Mouse (Mus musculus): ENCODE results near the gene Ppp1r14a. TPM values are rescaled to one million over a fixed set of nuclear protein-coding genes. Genes with fewer than 3 reads are reported as not detected.
A peak's percentile ranks its signal among the peaks of the same experiment; 100 is the strongest.

Ppp1r14a gene
- polyA plus RNA-seq, 1 experiment from 2014 or later, result 18.0 TPM

DNA sequence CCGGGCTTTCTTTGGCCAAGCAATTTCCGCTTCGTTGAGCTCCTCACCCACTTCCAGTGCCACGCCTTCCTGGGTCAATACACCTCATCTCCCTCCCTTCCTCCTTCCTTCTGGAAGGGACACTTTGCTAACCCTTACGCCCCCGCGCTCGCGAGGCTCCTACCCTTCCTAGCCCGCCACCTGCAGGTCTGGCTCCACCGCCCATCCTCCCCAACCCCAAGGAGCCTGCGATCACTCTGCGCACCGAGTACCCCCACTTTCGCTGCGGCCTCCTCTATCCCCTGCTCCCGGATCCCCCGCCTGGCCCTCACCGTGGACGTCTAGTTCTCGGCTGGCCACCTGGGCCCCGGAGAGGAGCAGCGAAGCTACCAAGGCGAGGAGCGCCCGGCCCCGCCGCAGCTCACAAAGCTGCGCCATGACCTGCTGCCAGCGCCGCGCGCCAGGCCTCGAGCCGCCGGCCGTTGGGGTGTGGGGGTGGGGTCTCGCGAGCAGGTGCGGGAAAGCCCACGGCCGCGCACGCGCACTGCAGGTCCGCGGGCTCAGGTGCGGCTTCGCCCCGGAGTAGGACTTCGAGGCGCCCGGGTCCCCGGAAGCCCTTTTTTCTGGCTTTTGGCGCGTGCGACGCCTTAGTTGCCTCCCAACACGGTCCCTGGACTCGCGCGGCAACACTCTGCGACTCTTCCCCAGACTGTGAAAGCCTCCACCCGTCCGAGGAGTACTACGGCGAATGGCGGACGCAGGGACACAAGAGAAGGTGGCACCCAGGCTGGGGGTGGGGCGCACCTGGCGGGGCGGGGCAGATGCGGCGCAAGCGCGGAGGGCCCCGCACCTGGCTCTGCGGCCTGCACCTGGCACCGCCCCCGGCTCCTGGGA, 7.7 kb upstream of the Ppp1r14a start, which contains the start of gene Spint2:
Spint2 (minus strand) TSS at position 712 of the 873 bp plus-strand sequence.
- WGBS, result under 1% methylated on average over 79 of the region's 80 CpGs
- Histone ChIP-seq H3K36me3 (replicated peaks; ENCODE audit: control insufficient read depth, insufficient read depth, low read depth, low read length) (no peaks in the 10 kb centered on the region), H3K9ac (replicated peaks; ENCODE audit: low read length) (peak within 1 kb of the TSS; percentile 70), H3K4me3 (ENCODE audit: low read depth, low read length) (peak within 1 kb of the TSS; percentile 55), H3K4me2 (ENCODE audit: low read depth, low read length) (peak within 1 kb of the TSS; percentile 98), H3K27ac (replicated peaks; ENCODE audit: low read depth, low read length) (no peak within 1 kb of the TSS), H3K4me1 (ENCODE audit: control insufficient read depth, insufficient read depth, low read length) (no peaks in the 10 kb centered on the region; the same call in 1 of the 2 replicates), H3K9me3 (replicated peaks; ENCODE audit: control insufficient read depth, low read length) (no peaks in the 10 kb centered on the region), H3K27me3 (ENCODE audit: control insufficient read depth, insufficient read depth, low read length) (peaks cover 18% of the 10 kb centered on the region)
- DNase-seq (ENCODE audit: low spot score) (peak; percentile 63), ATAC-seq (replicated peaks; ENCODE audit: insufficient number of reproducible peaks, low FRiP score, low TSS enrichment, low read depth) (peak; percentile 66)

DNA sequence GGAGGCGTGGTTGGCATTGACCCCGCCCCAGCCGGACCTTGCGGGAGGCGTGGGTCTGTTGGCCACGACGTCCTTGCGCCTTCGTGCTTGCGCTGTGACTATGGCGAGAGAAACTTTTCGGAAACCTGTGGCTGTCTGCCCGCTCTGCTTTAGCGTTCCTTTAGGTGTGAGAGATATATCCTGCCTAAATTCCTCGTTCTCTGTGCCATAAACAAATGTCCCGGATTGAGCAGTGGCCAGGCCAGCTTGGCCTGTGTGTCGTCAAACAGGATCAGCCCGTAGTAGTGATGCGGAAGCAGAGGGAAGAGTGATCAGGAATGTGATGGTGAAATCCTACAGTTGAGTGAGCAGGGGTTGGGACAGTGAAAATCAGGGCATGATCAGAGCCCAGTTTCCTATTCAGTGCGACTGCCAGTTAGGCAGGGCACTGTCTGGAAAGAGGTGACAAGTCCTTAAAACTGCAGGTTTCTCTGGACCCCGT, 7.0 kb upstream of the Ppp1r14a start:
- H3K4me2 ChIP-seq (ENCODE audit: low read depth, low read length), result peak overlapping the region; percentile 98
- no peak overlapping the region for H3K27ac ChIP-seq (replicated peaks; ENCODE audit: low read depth, low read length)
- 10% methylated on average over 21 of the region's 21 CpGs for WGBS
- peak overlapping the region; percentile 55 for H3K4me3 ChIP-seq (ENCODE audit: low read depth, low read length)
- H3K4me1 ChIP-seq (ENCODE audit: control insufficient read depth, insufficient read depth, low read length), result no peaks in the 10 kb centered on the region; the same call in 1 of the 2 replicates
- peak overlapping the region; percentile 70 for H3K9ac ChIP-seq (replicated peaks; ENCODE audit: low read length)
- ATAC-seq (replicated peaks; ENCODE audit: insufficient number of reproducible peaks, low FRiP score, low TSS enrichment, low read depth), result peak; percentile 42; the same call in 1 of the 2 replicates
- H3K27me3 ChIP-seq (ENCODE audit: control insufficient read depth, insufficient read depth, low read length), result peaks cover 18% of the 10 kb centered on the region
- no peaks in the 10 kb centered on the region for H3K36me3 ChIP-seq (replicated peaks; ENCODE audit: control insufficient read depth, insufficient read depth, low read depth, low read length)
- no peak for DNase-seq (ENCODE audit: low spot score)
- no peaks in the 10 kb centered on the region for H3K9me3 ChIP-seq (replicated peaks; ENCODE audit: control insufficient read depth, low read length)

DNA sequence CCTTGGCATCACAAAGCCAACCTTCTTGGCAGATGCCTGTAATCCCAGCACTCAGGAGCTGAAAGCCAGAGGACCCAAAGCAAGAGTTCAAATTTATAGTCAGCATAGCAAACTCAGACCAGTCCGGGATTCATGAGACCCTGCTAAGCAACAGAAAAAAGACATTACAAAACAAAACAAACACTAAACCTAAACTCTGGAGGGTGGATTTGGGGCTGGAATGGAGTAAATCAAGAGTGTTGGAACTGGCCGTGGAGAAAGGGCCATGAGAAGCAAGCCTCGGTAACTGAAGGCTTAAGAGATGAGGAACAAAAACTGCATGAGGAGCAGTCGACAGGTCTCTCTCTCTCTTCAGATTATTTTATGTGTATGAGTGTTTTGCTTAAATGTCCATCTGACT, 5.2 kb upstream of the Ppp1r14a start:
- Histone ChIP-seq H3K4me1 (ENCODE audit: control insufficient read depth, insufficient read depth, low read length) (no peaks in the 10 kb centered on the region; the same call in 1 of the 2 replicates), H3K4me2 (ENCODE audit: low read depth, low read length) (no peak overlapping the region), H3K9ac (replicated peaks; ENCODE audit: low read length) (no peak overlapping the region), H3K36me3 (replicated peaks; ENCODE audit: control insufficient read depth, insufficient read depth, low read depth, low read length) (no peaks in the 10 kb centered on the region), H3K9me3 (replicated peaks; ENCODE audit: control insufficient read depth, low read length) (no peaks in the 10 kb centered on the region), H3K4me3 (ENCODE audit: low read depth, low read length) (no peak overlapping the region), H3K27me3 (ENCODE audit: control insufficient read depth, insufficient read depth, low read length) (peaks cover 18% of the 10 kb centered on the region), H3K27ac (replicated peaks; ENCODE audit: low read depth, low read length) (no peak overlapping the region)
- ATAC-seq (replicated peaks; ENCODE audit: insufficient number of reproducible peaks, low FRiP score, low TSS enrichment, low read depth), result no peak
- DNase-seq (ENCODE audit: low spot score), result no peak
- 80% methylated on average over 4 of the region's 4 CpGs for WGBS

DNA sequence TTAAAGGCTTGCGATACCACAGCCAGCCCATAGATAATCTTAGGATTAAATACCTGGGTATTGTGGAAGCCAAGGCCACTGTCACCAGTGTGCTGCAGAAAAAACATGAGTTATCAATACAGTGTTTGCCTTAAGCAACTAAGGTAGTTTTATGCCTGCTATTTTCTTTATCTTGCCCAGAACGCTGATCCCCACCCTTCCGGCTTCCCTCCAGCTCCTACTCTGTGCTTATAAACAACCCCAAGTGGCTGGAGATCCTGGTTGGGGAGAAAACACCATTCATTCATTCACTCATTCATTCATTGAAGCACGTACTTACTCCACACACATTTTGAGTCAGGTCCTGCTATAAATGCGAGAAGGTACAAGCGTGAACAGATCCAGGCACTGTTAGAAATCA, 4.6 kb upstream of the Ppp1r14a start:
- peaks cover 18% of the 10 kb centered on the region for H3K27me3 ChIP-seq (ENCODE audit: control insufficient read depth, insufficient read depth, low read length)
- 89% methylated on average over 6 of the region's 6 CpGs for WGBS

DNA sequence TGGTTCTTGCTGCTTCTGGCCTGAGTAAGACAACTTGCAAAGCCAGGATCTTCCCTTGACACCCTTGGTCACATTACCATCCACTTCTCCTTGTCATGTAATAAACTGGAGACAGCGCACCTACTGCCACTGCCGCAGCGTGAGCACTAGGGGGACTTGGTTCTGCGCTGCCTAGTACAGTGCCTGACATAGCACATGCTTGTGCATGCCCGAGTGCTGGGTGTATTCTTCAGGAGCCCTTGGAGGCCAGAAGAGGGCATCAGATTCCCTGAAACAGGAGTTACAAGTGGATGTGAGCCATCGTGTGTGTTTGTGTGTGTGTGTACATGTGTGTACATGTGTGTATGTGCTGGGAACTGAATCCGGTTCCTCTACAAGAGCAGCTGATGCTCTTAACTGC, 1.6 kb upstream of the Ppp1r14a start:
- Histone ChIP-seq H3K4me3 (ENCODE audit: low read depth, low read length) (no peak overlapping the region), H3K4me2 (ENCODE audit: low read depth, low read length) (no peak overlapping the region), H3K9me3 (replicated peaks; ENCODE audit: control insufficient read depth, low read length) (no peaks in the 10 kb centered on the region), H3K27ac (replicated peaks; ENCODE audit: low read depth, low read length) (no peak overlapping the region), H3K27me3 (ENCODE audit: control insufficient read depth, insufficient read depth, low read length) (peaks cover 2% of the 10 kb centered on the region; the same call in 1 of the 2 replicates), H3K4me1 (ENCODE audit: control insufficient read depth, insufficient read depth, low read length) (peaks cover 13% of the 10 kb centered on the region), H3K36me3 (replicated peaks; ENCODE audit: control insufficient read depth, insufficient read depth, low read depth, low read length) (no peaks in the 10 kb centered on the region), H3K9ac (replicated peaks; ENCODE audit: low read length) (no peak overlapping the region)
- ATAC-seq (replicated peaks; ENCODE audit: insufficient number of reproducible peaks, low FRiP score, low TSS enrichment, low read depth), result no peak
- WGBS, result 82% methylated on average over 7 of the region's 7 CpGs
- DNase-seq (ENCODE audit: low spot score), result no peak

More for the DNA sequence above, 4.6 kb upstream of the Ppp1r14a start:
- Histone ChIP-seq H3K36me3 (replicated peaks; ENCODE audit: control insufficient read depth, insufficient read depth, low read depth, low read length) (no peaks in the 10 kb centered on the region), H3K4me3 (ENCODE audit: low read depth, low read length) (no peak overlapping the region), H3K4me1 (ENCODE audit: control insufficient read depth, insufficient read depth, low read length) (peaks cover 5% of the 10 kb centered on the region), H3K9me3 (replicated peaks; ENCODE audit: control insufficient read depth, low read length) (no peaks in the 10 kb centered on the region), H3K4me2 (ENCODE audit: low read depth, low read length) (no peak overlapping the region), H3K27ac (replicated peaks; ENCODE audit: low read depth, low read length) (no peak overlapping the region), H3K9ac (replicated peaks; ENCODE audit: low read length) (no peak overlapping the region)
- DNase-seq (ENCODE audit: low spot score) (no peak), ATAC-seq (replicated peaks; ENCODE audit: insufficient number of reproducible peaks, low FRiP score, low TSS enrichment, low read depth) (no peak)

DNA sequence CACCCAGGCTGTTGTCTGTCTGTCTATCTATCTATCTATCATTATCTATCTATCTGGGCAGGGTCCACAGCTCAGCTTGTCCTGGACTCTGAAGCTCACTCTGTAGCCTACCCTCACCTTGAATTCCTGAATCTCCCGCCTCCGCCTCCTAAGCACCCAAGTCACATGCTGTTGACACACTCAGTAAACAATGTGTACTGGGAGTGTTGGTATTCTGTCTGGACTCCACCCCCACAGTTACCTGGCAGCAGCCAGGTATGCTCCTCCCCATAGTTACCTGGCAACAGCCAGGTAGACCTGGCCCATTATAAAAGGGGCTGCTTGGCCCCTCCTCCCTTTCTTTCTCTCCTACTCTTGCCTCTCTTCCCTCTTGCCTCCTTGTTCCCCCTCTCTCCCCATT, 1.0 kb upstream of the Ppp1r14a start:
- Histone ChIP-seq H3K9ac (replicated peaks; ENCODE audit: low read length) (no peak overlapping the region), H3K9me3 (replicated peaks; ENCODE audit: control insufficient read depth, low read length) (no peaks in the 10 kb centered on the region), H3K4me2 (ENCODE audit: low read depth, low read length) (no peak overlapping the region), H3K4me3 (ENCODE audit: low read depth, low read length) (no peak overlapping the region), H3K36me3 (replicated peaks; ENCODE audit: control insufficient read depth, insufficient read depth, low read depth, low read length) (no peaks in the 10 kb centered on the region), H3K4me1 (ENCODE audit: control insufficient read depth, insufficient read depth, low read length) (peaks cover 13% of the 10 kb centered on the region), H3K27me3 (ENCODE audit: control insufficient read depth, insufficient read depth, low read length) (no peaks in the 10 kb centered on the region), H3K27ac (replicated peaks; ENCODE audit: low read depth, low read length) (no peak overlapping the region)
- ATAC-seq (replicated peaks; ENCODE audit: insufficient number of reproducible peaks, low FRiP score, low TSS enrichment, low read depth) (no peak), DNase-seq (ENCODE audit: low spot score) (no peak)
- 91% methylated on average over 2 of the region's 2 CpGs for WGBS

DNA sequence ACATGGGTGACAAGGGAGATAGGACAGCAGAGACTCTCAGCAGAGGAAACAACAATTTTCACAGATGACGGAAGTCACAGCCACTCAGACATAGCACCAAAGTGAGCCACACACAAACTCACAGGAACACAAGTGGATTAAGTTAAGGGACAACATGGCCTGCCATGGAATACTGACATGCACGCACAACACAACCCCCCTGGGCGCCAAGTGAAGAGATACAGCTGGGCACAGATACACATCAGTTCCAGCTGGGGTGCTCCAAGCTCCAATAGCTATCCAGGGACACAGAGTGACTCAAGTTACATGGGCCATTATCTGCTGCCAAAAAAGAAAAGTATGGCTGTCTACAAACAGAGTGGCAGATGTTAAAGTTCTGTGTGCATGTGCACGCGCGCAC, 748 bp downstream of the Ppp1r14a start:
- H3K4me2 ChIP-seq (ENCODE audit: low read depth, low read length), result peak overlapping the region; percentile 87
- no peak overlapping the region for H3K9ac ChIP-seq (replicated peaks; ENCODE audit: low read length)
- 73% methylated on average over 6 of the region's 6 CpGs for WGBS
- no peak overlapping the region for H3K27ac ChIP-seq (replicated peaks; ENCODE audit: low read depth, low read length)
- H3K27me3 ChIP-seq (ENCODE audit: control insufficient read depth, insufficient read depth, low read length), result no peaks in the 10 kb centered on the region
- ATAC-seq (replicated peaks; ENCODE audit: insufficient number of reproducible peaks, low FRiP score, low TSS enrichment, low read depth), result no peak
- no peak for DNase-seq (ENCODE audit: low spot score)
- peak overlapping the region; percentile 54 for H3K4me3 ChIP-seq (ENCODE audit: low read depth, low read length)
- no peaks in the 10 kb centered on the region for H3K9me3 ChIP-seq (replicated peaks; ENCODE audit: control insufficient read depth, low read length)
- H3K36me3 ChIP-seq (replicated peaks; ENCODE audit: control insufficient read depth, insufficient read depth, low read depth, low read length), result no peaks in the 10 kb centered on the region
- peaks cover 13% of the 10 kb centered on the region for H3K4me1 ChIP-seq (ENCODE audit: control insufficient read depth, insufficient read depth, low read length)
